Mouse (Mus musculus): Measurements from ENCODE around the gene Pigq. TPM values are rescaled to one million over a fixed set of nuclear protein-coding genes. Genes with fewer than 3 reads are reported as not detected.
A peak's percentile ranks its signal among the peaks of the same experiment; 100 is the strongest.

Gene Pigq
- polyA plus RNA-seq, 1 experiment: 239 TPM

GRCm38 (mm10) chr17:25887467-25887866 is 57.3 kb downstream of the Pigq start:
- no peak overlapping the region for H3K4me3 ChIP-seq (ENCODE audit: extremely low read depth, insufficient read depth, insufficient read length)
- no peak overlapping the region for H3K27ac ChIP-seq (ENCODE audit: insufficient read depth, low read length)
- TF ChIP-seq POLR2A (IDR thresholded peaks at IDR 0.05; ENCODE audit: low read depth, low read length) (no peak), CTCF (IDR thresholded peaks at IDR 0.05; ENCODE audit: extremely low read depth, insufficient read depth, insufficient read length, insufficient replicate concordance) (no peak)
- no peak for DNase-seq (ENCODE audit: low read depth in 1 of 2, low spot score in 2 of 2)
- H3K27me3 ChIP-seq (ENCODE audit: control insufficient read depth, insufficient read depth, low read length): no peaks in the 10 kb centered on the region
- H3K36me3 ChIP-seq (ENCODE audit: control insufficient read depth, insufficient read depth, low read length): peaks cover 21% of the 10 kb centered on the region
- 88% methylated on average over 10 of the region's 10 CpGs for WGBS
- H3K4me1 ChIP-seq (ENCODE audit: control insufficient read depth, insufficient read depth, insufficient read length): no peaks in the 10 kb centered on the region

DNA sequence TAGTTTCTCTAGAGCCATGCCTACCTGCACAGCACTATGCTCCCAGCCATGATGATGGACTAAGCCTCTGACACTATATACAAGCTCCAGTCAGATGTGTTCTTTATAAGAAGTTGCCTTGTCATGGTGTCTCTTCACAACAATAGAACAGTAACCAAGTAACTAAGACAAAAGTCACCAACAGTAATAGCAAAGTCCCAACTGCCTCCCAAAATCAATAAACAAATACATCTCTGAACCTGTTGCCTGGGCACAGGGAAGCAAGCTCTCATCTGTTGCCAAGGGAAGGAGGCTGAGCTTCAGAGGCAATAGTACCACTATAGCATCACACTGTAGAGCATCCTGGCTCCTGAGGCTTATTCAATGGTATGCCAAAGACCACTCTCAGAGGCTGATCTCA is 57.9 kb downstream of the Pigq start:
- Histone ChIP-seq H3K4me3 (ENCODE audit: extremely low read depth, insufficient read depth, insufficient read length) (no peak overlapping the region), H3K27me3 (ENCODE audit: control insufficient read depth, insufficient read depth, low read length) (no peaks in the 10 kb centered on the region), H3K36me3 (ENCODE audit: control insufficient read depth, insufficient read depth, low read length) (peaks cover 23% of the 10 kb centered on the region), H3K4me1 (ENCODE audit: control insufficient read depth, insufficient read depth, insufficient read length) (no peaks in the 10 kb centered on the region), H3K27ac (ENCODE audit: insufficient read depth, low read length) (no peak overlapping the region)
- no peak for TF ChIP-seq CTCF (IDR thresholded peaks at IDR 0.05; ENCODE audit: extremely low read depth, insufficient read depth, insufficient read length, insufficient replicate concordance)
- no peak for TF ChIP-seq POLR2A (IDR thresholded peaks at IDR 0.05; ENCODE audit: low read depth, low read length)
- DNase-seq (ENCODE audit: low read depth in 1 of 2, low spot score in 2 of 2): no peak

DNA sequence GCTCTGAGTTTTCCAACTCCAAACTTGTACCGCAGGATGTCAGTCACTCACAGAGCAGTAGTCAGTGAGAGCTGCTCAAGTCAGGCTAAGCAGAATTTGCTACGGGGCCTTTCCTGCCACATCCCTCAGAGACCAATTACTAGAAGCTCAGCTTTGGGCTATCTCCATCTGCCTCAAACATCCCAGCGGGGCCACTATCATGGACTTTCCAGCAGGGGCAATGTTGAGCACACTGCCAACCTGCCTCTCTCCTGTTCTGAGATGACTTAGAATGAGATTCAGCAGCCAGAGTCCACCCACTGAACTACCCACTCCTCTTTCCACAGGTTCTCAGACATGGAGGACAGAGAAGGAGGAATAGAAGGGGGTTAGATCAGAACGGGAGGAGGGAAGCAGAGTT is 59.1 kb downstream of the Pigq start:
- Histone ChIP-seq H3K27me3 (ENCODE audit: control insufficient read depth, insufficient read depth, low read length) (no peaks in the 10 kb centered on the region), H3K27ac (ENCODE audit: insufficient read depth, low read length) (no peak overlapping the region), H3K4me3 (ENCODE audit: extremely low read depth, insufficient read depth, insufficient read length) (no peak overlapping the region), H3K4me1 (ENCODE audit: control insufficient read depth, insufficient read depth, insufficient read length) (no peaks in the 10 kb centered on the region), H3K36me3 (ENCODE audit: control insufficient read depth, insufficient read depth, low read length) (peaks cover 23% of the 10 kb centered on the region)
- WGBS: 61% methylated on average over 4 of the region's 4 CpGs
- DNase-seq (ENCODE audit: low read depth in 1 of 2, low spot score in 2 of 2): no peak
- TF ChIP-seq POLR2A (IDR thresholded peaks at IDR 0.05; ENCODE audit: low read depth, low read length): no peak
- peak; percentile 26; the same call in 1 of the 2 replicates for TF ChIP-seq CTCF (IDR thresholded peaks at IDR 0.05; ENCODE audit: extremely low read depth, insufficient read depth, insufficient read length, insufficient replicate concordance)

- no peak overlapping the region for H3K4me3 ChIP-seq (ENCODE audit: extremely low read depth, insufficient read depth, insufficient read length)
- no peaks in the 10 kb centered on the region for H3K4me1 ChIP-seq (ENCODE audit: control insufficient read depth, insufficient read depth, insufficient read length)
- H3K27me3 ChIP-seq (ENCODE audit: control insufficient read depth, insufficient read depth, low read length): no peaks in the 10 kb centered on the region
- no peak for DNase-seq (ENCODE audit: low read depth in 1 of 2, low spot score in 2 of 2)
- H3K36me3 ChIP-seq (ENCODE audit: control insufficient read depth, insufficient read depth, low read length): peaks cover 19% of the 10 kb centered on the region
- H3K27ac ChIP-seq (ENCODE audit: insufficient read depth, low read length): no peak overlapping the region
- 92% methylated on average over 3 of the region's 3 CpGs for WGBS
- TF ChIP-seq POLR2A (IDR thresholded peaks at IDR 0.05; ENCODE audit: low read depth, low read length) (no peak), CTCF (IDR thresholded peaks at IDR 0.05; ENCODE audit: extremely low read depth, insufficient read depth, insufficient read length, insufficient replicate concordance) (no peak)
These were observed 60.9 kb downstream of the Pigq start for GRCm38 (mm10) chr17:25883824-25884223.

DNA sequence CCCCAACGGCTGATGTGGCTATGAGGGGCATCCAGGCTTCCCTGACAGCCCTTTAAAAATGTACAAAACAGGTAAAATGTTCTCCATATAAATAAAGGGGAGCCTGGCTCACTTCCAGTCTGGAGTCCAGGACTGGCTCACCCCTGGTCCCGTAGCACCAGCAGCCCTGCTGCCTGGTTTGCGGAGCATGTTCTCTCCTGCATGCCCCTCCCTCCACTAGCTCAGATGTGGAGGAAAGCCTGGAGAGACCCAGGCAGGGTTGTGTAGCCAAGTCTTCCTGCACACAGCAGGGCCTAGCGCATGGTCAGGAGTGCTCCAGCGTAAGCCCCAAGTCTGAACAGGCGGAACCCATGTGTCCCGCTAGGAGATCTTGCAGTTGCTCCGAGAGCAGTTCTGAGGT is 61.5 kb downstream of the Pigq start:
- H3K27me3 ChIP-seq (ENCODE audit: control insufficient read depth, insufficient read depth, low read length): no peaks in the 10 kb centered on the region
- WGBS: 97% methylated on average over 8 of the region's 8 CpGs
- DNase-seq (ENCODE audit: low read depth in 1 of 2, low spot score in 2 of 2): no peak
- H3K4me3 ChIP-seq (ENCODE audit: extremely low read depth, insufficient read depth, insufficient read length): no peak overlapping the region
- TF ChIP-seq POLR2A (IDR thresholded peaks at IDR 0.05; ENCODE audit: low read depth, low read length) (no peak), CTCF (IDR thresholded peaks at IDR 0.05; ENCODE audit: extremely low read depth, insufficient read depth, insufficient read length, insufficient replicate concordance) (no peak)
- no peak overlapping the region for H3K27ac ChIP-seq (ENCODE audit: insufficient read depth, low read length)
- H3K4me1 ChIP-seq (ENCODE audit: control insufficient read depth, insufficient read depth, insufficient read length): no peaks in the 10 kb centered on the region
- H3K36me3 ChIP-seq (ENCODE audit: control insufficient read depth, insufficient read depth, low read length): peaks cover 20% of the 10 kb centered on the region

GRCm38 (mm10) chr17:25882306-25882705 is 62.4 kb downstream of the Pigq start:
- Histone ChIP-seq H3K4me1 (ENCODE audit: control insufficient read depth, insufficient read depth, insufficient read length) (no peaks in the 10 kb centered on the region), H3K36me3 (ENCODE audit: control insufficient read depth, insufficient read depth, low read length) (peaks cover 21% of the 10 kb centered on the region), H3K27ac (ENCODE audit: insufficient read depth, low read length) (no peak overlapping the region), H3K27me3 (ENCODE audit: control insufficient read depth, insufficient read depth, low read length) (no peaks in the 10 kb centered on the region), H3K4me3 (ENCODE audit: extremely low read depth, insufficient read depth, insufficient read length) (no peak overlapping the region)
- TF ChIP-seq POLR2A (IDR thresholded peaks at IDR 0.05; ENCODE audit: low read depth, low read length) (no peak), CTCF (IDR thresholded peaks at IDR 0.05; ENCODE audit: extremely low read depth, insufficient read depth, insufficient read length, insufficient replicate concordance) (no peak)
- 77% methylated on average over 5 of the region's 5 CpGs for WGBS
- no peak for DNase-seq (ENCODE audit: low read depth in 1 of 2, low spot score in 2 of 2)

DNA sequence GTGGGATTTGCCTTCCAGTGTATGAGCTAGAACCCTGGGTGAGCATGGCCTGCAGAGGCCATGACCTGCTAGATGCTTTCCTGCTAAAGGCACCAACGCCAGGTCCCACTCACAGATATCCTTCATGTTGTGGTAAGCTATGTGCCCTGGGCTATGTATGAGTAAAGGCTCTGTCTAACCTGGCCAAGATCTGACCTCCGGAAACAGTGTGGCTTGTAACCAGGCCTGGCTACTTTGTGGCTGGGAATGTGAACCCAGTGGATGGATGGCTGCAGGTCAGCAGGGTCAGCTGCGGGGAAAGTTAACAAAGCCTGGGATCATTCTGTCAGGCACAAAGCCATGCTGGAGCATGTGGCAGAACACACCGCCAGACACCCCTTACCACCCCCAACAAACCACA is 63.0 kb downstream of the Pigq start:
- peaks cover 21% of the 10 kb centered on the region for H3K36me3 ChIP-seq (ENCODE audit: control insufficient read depth, insufficient read depth, low read length)
- DNase-seq (ENCODE audit: low read depth in 1 of 2, low spot score in 2 of 2): no peak
- WGBS: 90% methylated on average over 4 of the region's 4 CpGs
- H3K27ac ChIP-seq (ENCODE audit: insufficient read depth, low read length): no peak overlapping the region
- no peaks in the 10 kb centered on the region; the same call in 1 of the 2 replicates for H3K4me1 ChIP-seq (ENCODE audit: control insufficient read depth, insufficient read depth, insufficient read length)
- H3K4me3 ChIP-seq (ENCODE audit: extremely low read depth, insufficient read depth, insufficient read length): no peak overlapping the region
- no peaks in the 10 kb centered on the region for H3K27me3 ChIP-seq (ENCODE audit: control insufficient read depth, insufficient read depth, low read length)
- TF ChIP-seq CTCF (IDR thresholded peaks at IDR 0.05; ENCODE audit: extremely low read depth, insufficient read depth, insufficient read length, insufficient replicate concordance) (no peak), POLR2A (IDR thresholded peaks at IDR 0.05; ENCODE audit: low read depth, low read length) (no peak)

All from spleen, adult 2 months (tissue).